In the genomic region with DNA sequence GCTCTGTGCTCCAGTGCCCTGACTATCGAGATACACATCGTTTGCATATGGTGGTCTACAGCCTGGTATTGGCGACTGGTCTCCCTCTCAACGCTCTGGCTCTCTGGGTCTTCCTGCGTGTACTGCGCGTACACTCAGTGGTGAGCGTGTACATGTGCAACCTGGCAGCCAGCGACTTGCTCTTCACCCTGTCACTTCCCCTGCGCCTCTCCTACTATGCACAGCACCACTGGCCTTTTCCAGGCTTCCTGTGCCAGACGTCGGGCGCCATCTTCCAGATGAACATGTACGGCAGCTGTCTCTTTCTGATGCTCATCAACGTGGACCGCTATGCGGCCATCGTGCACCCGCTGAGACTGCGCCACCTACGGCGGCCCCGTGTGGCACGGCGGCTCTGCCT, we compare ENCODE assay signal across 8 mouse cellular contexts. TPM values are rescaled to one million over a fixed set of nuclear protein-coding genes. Genes with fewer than 3 reads are reported as not detected.
DNase-seq lines count a peak whose midpoint lies in the region; ATAC-seq and TF ChIP-seq lines count a peak whose summit lies in the region.

No protein-coding gene starts in this region.

- no peaks in the 10 kb centered on the region for H3K36me3 ChIP-seq in heart, embryonic 10.5 days
- no peaks in the 10 kb centered on the region for H3K36me3 ChIP-seq in forebrain, postnatal 0 days (ENCODE audit: insufficient read depth)
- H3K36me3 ChIP-seq in liver, embryonic 15.5 days (replicated peaks): no peaks in the 10 kb centered on the region

- intact Hi-C loops in heart, postnatal 36 days (cut with DNase I): no loop called here
- intact Hi-C loops in left cerebral cortex, postnatal 10 days (cut with DNase I): loop anchor here (10.0 kb wide), 2 partner anchors 147 to 227 kb away; partner anchors contain the start of genes Mlf2 and P3h3

- DNase-seq in heart, embryonic 10.5 days (ENCODE audit: low spot score): no peak
- DNase-seq in heart, postnatal 36 days: no peak
- peak; percentile 67 for DNase-seq in ES-CJ7 (ENCODE audit: low read depth, low spot score)
- no peak for DNase-seq in forebrain, postnatal 0 days
- DNase-seq in MN1 (ENCODE audit: low spot score): no peak
- no peak for DNase-seq in left cerebral cortex, postnatal 10 days (ENCODE audit: extremely low spot score in 1 of 2, low spot score in 2 of 2)

- peaks cover 16% of the 10 kb centered on the region for H3K4me1 ChIP-seq in heart, embryonic 10.5 days
- peaks cover 8% of the 10 kb centered on the region; the same call in 1 of the 2 replicates for H3K4me1 ChIP-seq in forebrain, postnatal 0 days (ENCODE audit: insufficient read depth)
- peaks cover 21% of the 10 kb centered on the region for H3K4me1 ChIP-seq in liver, embryonic 15.5 days (replicated peaks)

- H3K9ac ChIP-seq in forebrain, postnatal 0 days: peak overlapping the region; percentile 71
- no peak overlapping the region for H3K9ac ChIP-seq in liver, embryonic 15.5 days

- peaks cover 27% of the 10 kb centered on the region; the same call in 1 of the 2 replicates for H3K27me3 ChIP-seq in heart, embryonic 10.5 days (ENCODE audit: insufficient read depth, poor library complexity, severe bottlenecking)
- no peaks in the 10 kb centered on the region for H3K27me3 ChIP-seq in forebrain, postnatal 0 days (ENCODE audit: insufficient read depth, low read length)
- no peaks in the 10 kb centered on the region for H3K27me3 ChIP-seq in liver, embryonic 15.5 days

- H3K27ac ChIP-seq in heart, embryonic 10.5 days: peak overlapping the region; percentile 87
- peak overlapping the region; percentile 85 for H3K27ac ChIP-seq in forebrain, postnatal 0 days (ENCODE audit: low read depth, low read length)
- H3K27ac ChIP-seq in liver, embryonic 15.5 days (replicated peaks): no peak overlapping the region

- ATAC-seq in forebrain, postnatal 0 days: no peak
- ATAC-seq in liver, embryonic 15.5 days (ENCODE audit: insufficient read depth): no peak
- ATAC-seq in frontal cortex, adult (ENCODE audit: low TSS enrichment): no peak

- no peak for TF ChIP-seq CTCF in forebrain, postnatal 0 days (IDR thresholded peaks at IDR 0.05; ENCODE audit: low read depth)

- WGBS in heart, embryonic 10.5 days: 24% methylated on average over 25 of the region's 25 CpGs
- 17% methylated on average over 25 of the region's 25 CpGs for WGBS in forebrain, postnatal 0 days
- WGBS in liver, embryonic 15.5 days (ENCODE audit: insufficient replicate concordance): 53% methylated on average over 25 of the region's 25 CpGs

- no peaks in the 10 kb centered on the region for H3K9me3 ChIP-seq in heart, embryonic 10.5 days
- H3K9me3 ChIP-seq in forebrain, postnatal 0 days (ENCODE audit: low read length): no peaks in the 10 kb centered on the region
- no peaks in the 10 kb centered on the region for H3K9me3 ChIP-seq in liver, embryonic 15.5 days (replicated peaks)

- H3K4me3 ChIP-seq in heart, embryonic 10.5 days: peak overlapping the region; percentile 64
- peak overlapping the region; percentile 40 for H3K4me3 ChIP-seq in forebrain, postnatal 0 days (ENCODE audit: low read depth, low read length)
- H3K4me3 ChIP-seq in liver, embryonic 15.5 days (replicated peaks): peak overlapping the region; percentile 46

- peak overlapping the region; percentile 76 for H3K4me2 ChIP-seq in forebrain, postnatal 0 days (ENCODE audit: low read depth)
- peak overlapping the region; percentile 75 for H3K4me2 ChIP-seq in liver, embryonic 15.5 days

RNA-seq across cellular contexts. Expression of gene Lpar5, which starts 13.7 kb away (rescaled TPM):
- polyA plus RNA-seq in heart, embryonic 10.5 days (2016; fragmentation: Nextera tagmentation; extraction: Ambion mirVana): 0.37 and 0.38 TPM in 2 replicates
- under 1 TPM in 1 of 2 experiments, not detected in 1; 0.24 TPM for total RNA-seq in heart, postnatal 36 days (2021)
- total RNA-seq in forebrain, postnatal 0 days (2014; rRNA removed): 0.38 and 0.71 TPM in 2 replicates
- 0.59 and 0.61 TPM in 2 replicates for polyA plus RNA-seq in forebrain, postnatal 0 days (2015; fragmentation: Nextera tagmentation; extraction: Ambion mirVana)
- polyA plus RNA-seq in liver, embryonic 15.5 days (2015; fragmentation: Nextera tagmentation; extraction: Ambion mirVana): 1.3 TPM in 2 replicates
- 1 to 10 TPM in 1 of 2 experiments, under 1 TPM in 1; 0.45 to 1.0 TPM for total RNA-seq in left cerebral cortex, postnatal 10 days (2021)

RNA-seq across cellular contexts. Expression of gene Chd4, which starts 14.4 kb away (rescaled TPM):
- 75.0 and 88.6 TPM in 2 replicates for polyA plus RNA-seq in heart, embryonic 10.5 days (2016; fragmentation: Nextera tagmentation; extraction: Ambion mirVana)
- total RNA-seq in heart, postnatal 36 days (2021): 100 to 1,000 TPM; 118 to 127 TPM
- total RNA-seq in forebrain, postnatal 0 days (2014; rRNA removed): 121 and 141 TPM in 2 replicates
- 53.3 and 72.6 TPM in 2 replicates for polyA plus RNA-seq in forebrain, postnatal 0 days (2015; fragmentation: Nextera tagmentation; extraction: Ambion mirVana)
- polyA plus RNA-seq in liver, embryonic 15.5 days (2015; fragmentation: Nextera tagmentation; extraction: Ambion mirVana): 22.6 TPM in 2 replicates
- 100 to 1,000 TPM; 147 to 157 TPM for total RNA-seq in left cerebral cortex, postnatal 10 days (2021)

RNA-seq across cellular contexts. Expression of gene Acrbp, which starts 31.9 kb away (rescaled TPM):
- 4.8 and 8.0 TPM in 2 replicates for polyA plus RNA-seq in heart, embryonic 10.5 days (2016; fragmentation: Nextera tagmentation; extraction: Ambion mirVana)
- total RNA-seq in heart, postnatal 36 days (2021): 1 to 10 TPM; 1.7 to 2.1 TPM
- total RNA-seq in forebrain, postnatal 0 days (2014; rRNA removed): 11.3 and 12.2 TPM in 2 replicates
- 11.4 and 13.8 TPM in 2 replicates for polyA plus RNA-seq in forebrain, postnatal 0 days (2015; fragmentation: Nextera tagmentation; extraction: Ambion mirVana)
- 1.7 and 2.4 TPM in 2 replicates for polyA plus RNA-seq in liver, embryonic 15.5 days (2015; fragmentation: Nextera tagmentation; extraction: Ambion mirVana)
- 1 to 10 TPM; 8.0 to 8.7 TPM for total RNA-seq in left cerebral cortex, postnatal 10 days (2021)

RNA-seq across cellular contexts. Expression of gene Ing4, which starts 41.8 kb away (rescaled TPM):
- polyA plus RNA-seq in heart, embryonic 10.5 days (2016; fragmentation: Nextera tagmentation; extraction: Ambion mirVana): 74.4 and 84.5 TPM in 2 replicates
- 10 to 100 TPM; 30.5 to 34.4 TPM for total RNA-seq in heart, postnatal 36 days (2021)
- 83.4 and 103 TPM in 2 replicates for total RNA-seq in forebrain, postnatal 0 days (2014; rRNA removed)
- polyA plus RNA-seq in forebrain, postnatal 0 days (2015; fragmentation: Nextera tagmentation; extraction: Ambion mirVana): 102 and 111 TPM in 2 replicates
- polyA plus RNA-seq in liver, embryonic 15.5 days (2015; fragmentation: Nextera tagmentation; extraction: Ambion mirVana): 27.6 and 30.9 TPM in 2 replicates
- total RNA-seq in left cerebral cortex, postnatal 10 days (2021): 10 to 100 TPM; 56.9 to 59.9 TPM

RNA-seq across cellular contexts. Expression of gene Nop2, which starts 50.3 kb away (rescaled TPM):
- 73.2 and 92.7 TPM in 2 replicates for polyA plus RNA-seq in heart, embryonic 10.5 days (2016; fragmentation: Nextera tagmentation; extraction: Ambion mirVana)
- total RNA-seq in heart, postnatal 36 days (2021): 10 to 100 TPM; 20.3 to 21.0 TPM
- total RNA-seq in forebrain, postnatal 0 days (2014; rRNA removed): 47.2 and 56.0 TPM in 2 replicates
- 39.6 and 43.5 TPM in 2 replicates for polyA plus RNA-seq in forebrain, postnatal 0 days (2015; fragmentation: Nextera tagmentation; extraction: Ambion mirVana)
- polyA plus RNA-seq in liver, embryonic 15.5 days (2015; fragmentation: Nextera tagmentation; extraction: Ambion mirVana): 32.1 and 33.5 TPM in 2 replicates
- 10 to 100 TPM; 32.4 to 35.6 TPM for total RNA-seq in left cerebral cortex, postnatal 10 days (2021)
